Mouse (Mus musculus) liver, embryonic 14.5 days (tissue): Measurements from ENCODE around the gene Bivm. TPM values are rescaled to one million over a fixed set of nuclear protein-coding genes. Genes with fewer than 3 reads are reported as not detected.

Experiments
- ATAC-seq: fragments of 200-750 bp; cut with Nextera tagmentation; 2 replicates; pipeline ENCODE4 v1.8.0; 2017; ENCODE audit warnings: moderate number of reproducible peaks, mild to moderate bottlenecking, moderate library complexity; ENCODE audit not compliant: insufficient read depth
- DNase-seq, 3 experiments: peaks; one replicate each; pipeline ENCODE4 v3.0.0-alpha.2; 2012 to 2013; ENCODE audit warnings: low read depth in 3 of 3, low spot score in 3 of 3
- H3K27ac ChIP-seq: fragments of 300-500 bp; sonication (generic); 2 replicates; pipeline ENCODE4 v1.5.1; 2014; ENCODE audit warnings: moderate library complexity, mild to moderate bottlenecking, control low read depth, inconsistent platforms
- H3K27me3 ChIP-seq: fragments of 300-500 bp; sonication (generic); 2 replicates; pipeline ENCODE4 v1.6.1; 2014; ENCODE audit warnings: mild to moderate bottlenecking, low read length, moderate library complexity; ENCODE audit not compliant: control insufficient read depth, insufficient read depth
- H3K36me3 ChIP-seq: fragments of 300-500 bp; sonication (generic); replicated peaks from 2 replicates; pipeline ENCODE4 v1.6.1; 2014; ENCODE audit warnings: low read depth; ENCODE audit not compliant: control insufficient read depth, insufficient read depth
- H3K4me1 ChIP-seq, 2 experiments: fragments of 200-500 bp in 1 of 2; fragments of 300-500 bp in 1 of 2; sonication (generic) in 1 of 2; replicated peaks; 2 replicates each; pipeline ENCODE4 v1.6.1; 2012 to 2014; ENCODE audit warnings: antibody characterized with exemption in 1 of 2, inconsistent platforms in 1 of 2, low read length in 1 of 2; ENCODE audit not compliant: control insufficient read depth in 2 of 2, insufficient read depth in 2 of 2
- H3K4me2 ChIP-seq: fragments of 300-500 bp; sonication (generic); 2 replicates; pipeline ENCODE4 v1.6.1; 2014; ENCODE audit warnings: low read depth, mild to moderate bottlenecking, control low read depth, moderate library complexity
- H3K4me3 ChIP-seq, 2 experiments: fragments of 200-500 bp in 1 of 2; fragments of 300-500 bp in 1 of 2; sonication (generic) in 1 of 2; 2 replicates each; pipeline ENCODE4 v1.5.1; 2012 to 2014; ENCODE audit warnings: low read depth in 2 of 2, low read length in 2 of 2, mild to moderate bottlenecking in 2 of 2, control low read depth in 1 of 2, inconsistent platforms in 1 of 2, moderate library complexity in 1 of 2; ENCODE audit not compliant: insufficient read depth in 1 of 2
- H3K9ac ChIP-seq: fragments of 300-500 bp; sonication (generic); replicated peaks from 2 replicates; pipeline ENCODE4 v1.6.1; 2014; ENCODE audit warnings: mild to moderate bottlenecking, control low read depth, moderate library complexity
- H3K9me3 ChIP-seq: fragments of 300-500 bp; sonication (generic); 2 replicates; pipeline ENCODE4 v1.6.1; 2016; ENCODE audit warnings: low read length, mixed read lengths; ENCODE audit not compliant: control insufficient read depth
- CTCF ChIP-seq: IDR thresholded peaks from 2 replicates; pipeline ENCODE4 v1.5.1; 2016; ENCODE audit warnings: antibody characterized with exemption, low read depth, control low read depth
- EP300 ChIP-seq: IDR thresholded peaks from 2 replicates; pipeline ENCODE4 v1.6.1; 2016; ENCODE audit warnings: antibody characterized with exemption, low read depth
- WGBS: fragments of 180-500 bp; shearing (Covaris S2); extraction: QIAGEN DNeasy Blood & Tissue Kit; methylation state at CpG from one replicate; pipeline ENCODE4 v1.1.7; 2014; ENCODE audit not compliant: insufficient replicate concordance; 5-methylcytosine and 5-hydroxymethylcytosine counted together
- polyA plus RNA-seq, 2 experiments: library from polyadenylated mRNA; depleted of rRNA in 1 of 2; stranded (reverse) in 1 of 2; unstranded in 1 of 2; fragments of >200 nt; fragmentation: Nextera tagmentation in 1 of 2; extraction: Ambion mirVana in 1 of 2; gene quantifications; 2 replicates each; pipeline versions ENCODE4 v1.2.1 to v1.2.3; 2012 to 2014

Bivm gene
- polyA plus RNA-seq, 2 experiments, result 2.8 to 4.0 TPM

GRCm38 (mm10) chr1:44172656-44173055 lies 53.9 kb downstream of the Bivm start:
- DNase-seq (no peak), ATAC-seq (no peak)
- H3K4me3 ChIP-seq, result no peak overlapping the region
- TF ChIP-seq CTCF (no peak), EP300 (no peak)
- H3K36me3 ChIP-seq, result peaks cover 7% of the 10 kb centered on the region
- no peak overlapping the region for H3K27ac ChIP-seq
- H3K9me3 ChIP-seq, result no peaks in the 10 kb centered on the region
- no peak overlapping the region for H3K9ac ChIP-seq
- no peaks in the 10 kb centered on the region for H3K4me1 ChIP-seq
- 78% methylated on average over 4 of the region's 4 CpGs for WGBS
- no peak overlapping the region for H3K4me2 ChIP-seq
- no peaks in the 10 kb centered on the region for H3K27me3 ChIP-seq

- Histone ChIP-seq H3K4me3 (no peak overlapping the region), H3K27ac (no peak overlapping the region), H3K4me1 (no peaks in the 10 kb centered on the region), H3K9me3 (no peaks in the 10 kb centered on the region), H3K36me3 (peaks cover 7% of the 10 kb centered on the region), H3K4me2 (no peak overlapping the region), H3K27me3 (no peaks in the 10 kb centered on the region), H3K9ac (no peak overlapping the region)
- 79% methylated on average over 8 of the region's 8 CpGs for WGBS
- DNase-seq (no peak), ATAC-seq (no peak)
- TF ChIP-seq EP300 (no peak), CTCF (peak; percentile 56)
Measured at GRCm38 (mm10) chr1:44173903-44174302, 55.1 kb downstream of the Bivm start.

GRCm38 (mm10) chr1:44178086-44178485 lies 59.3 kb downstream of the Bivm start:
- 79% methylated on average over 5 of the region's 5 CpGs for WGBS
- Histone ChIP-seq H3K9ac (no peak overlapping the region), H3K27me3 (no peaks in the 10 kb centered on the region), H3K4me3 (no peak overlapping the region), H3K4me1 (no peaks in the 10 kb centered on the region), H3K27ac (no peak overlapping the region), H3K9me3 (no peaks in the 10 kb centered on the region), H3K4me2 (no peak overlapping the region), H3K36me3 (peaks cover 7% of the 10 kb centered on the region)
- DNase-seq (no peak), ATAC-seq (no peak)
- TF ChIP-seq EP300, result no peak
- no peak for TF ChIP-seq CTCF

GRCm38 (mm10) chr1:44186396-44186795 lies 67.6 kb downstream of the Bivm start:
- TF ChIP-seq EP300 (no peak), CTCF (no peak)
- Histone ChIP-seq H3K27ac (no peak overlapping the region), H3K9me3 (no peaks in the 10 kb centered on the region), H3K4me1 (no peaks in the 10 kb centered on the region), H3K27me3 (no peaks in the 10 kb centered on the region), H3K36me3 (no peaks in the 10 kb centered on the region), H3K4me3 (no peak overlapping the region), H3K9ac (no peak overlapping the region), H3K4me2 (no peak overlapping the region)
- no peak for DNase-seq
- no peak for ATAC-seq

Other genes with a start within 250 kb of the Bivm start
- gene Tpp2, start 185.3 kb upstream of the Bivm start, polyA plus RNA-seq (2012; rRNA removed), result 5.6 and 10.0 TPM in 2 replicates
- gene Tpp2, start 185.3 kb upstream of the Bivm start, polyA plus RNA-seq (2014; fragmentation: Nextera tagmentation; extraction: Ambion mirVana), result 21.2 and 24.7 TPM in 2 replicates
- 0.02 TPM in 1 of 2 replicates, not detected in the other for gene Mettl21c, start 98.9 kb upstream of the Bivm start, polyA plus RNA-seq (2012; rRNA removed)
- 0.04 TPM in 1 of 2 replicates, not detected in the other for gene Mettl21c, start 98.9 kb upstream of the Bivm start, polyA plus RNA-seq (2014; fragmentation: Nextera tagmentation; extraction: Ambion mirVana)
- gene Gm8251, start 57.0 kb upstream of the Bivm start, polyA plus RNA-seq (2012; rRNA removed), result 0.23 and 0.40 TPM in 2 replicates
- gene Gm8251, start 57.0 kb upstream of the Bivm start, polyA plus RNA-seq (2014; fragmentation: Nextera tagmentation; extraction: Ambion mirVana), result 0.11 and 0.19 TPM in 2 replicates
- 15.4 and 21.0 TPM in 2 replicates for gene Tex30, start 16.5 kb upstream of the Bivm start, polyA plus RNA-seq (2012; rRNA removed)
- 57.1 and 60.1 TPM in 2 replicates for gene Tex30, start 16.5 kb upstream of the Bivm start, polyA plus RNA-seq (2014; fragmentation: Nextera tagmentation; extraction: Ambion mirVana)
- gene Kdelc1, start 149 bp upstream of the Bivm start, polyA plus RNA-seq (2012; rRNA removed), result 7.7 and 10.2 TPM in 2 replicates
- gene Kdelc1, start 149 bp upstream of the Bivm start, polyA plus RNA-seq (2014; fragmentation: Nextera tagmentation; extraction: Ambion mirVana), result 13.2 and 15.4 TPM in 2 replicates
- gene Ercc5, start 28.8 kb downstream of the Bivm start, polyA plus RNA-seq (2012; rRNA removed), result 2.5 and 4.7 TPM in 2 replicates
- gene Ercc5, start 28.8 kb downstream of the Bivm start, polyA plus RNA-seq (2014; fragmentation: Nextera tagmentation; extraction: Ambion mirVana), result 4.6 and 5.4 TPM in 2 replicates
- not detected in 2 replicates for gene Mettl21e, start 100.0 kb downstream of the Bivm start, polyA plus RNA-seq (2012; rRNA removed)
- not detected in 2 replicates for gene Mettl21e, start 100.0 kb downstream of the Bivm start, polyA plus RNA-seq (2014; fragmentation: Nextera tagmentation; extraction: Ambion mirVana)